Mouse (Mus musculus) heart, adult 2 months (tissue): ENCODE data around the gene Kbtbd3. TPM values are rescaled to one million over a fixed set of nuclear protein-coding genes. Genes with fewer than 3 reads are reported as not detected.

Experiments
- DNase-seq, 2 experiments: peaks; one replicate each; pipeline ENCODE4 v3.0.0; 2021
- H3K27ac ChIP-seq: fragments of 200-600 bp; 2 replicates; pipeline ENCODE4 v1.8.1; 2022
- H3K27me3 ChIP-seq: fragments of 200-500 bp; 2 replicates; pipeline ENCODE4 v1.6.1; 2012; ENCODE audit warnings: mild to moderate bottlenecking, low read length, inconsistent platforms, mixed read lengths; ENCODE audit not compliant: control insufficient read depth, insufficient read depth
- H3K36me3 ChIP-seq: fragments of 200-500 bp; 2 replicates; pipeline ENCODE4 v1.6.1; 2012; ENCODE audit warnings: low read length, inconsistent platforms; ENCODE audit not compliant: control insufficient read depth, insufficient read depth
- H3K4me1 ChIP-seq: fragments of 200-500 bp; 2 replicates; pipeline ENCODE4 v1.6.1; 2011; ENCODE audit warnings: low read length; ENCODE audit not compliant: control insufficient read depth, insufficient read depth
- H3K4me3 ChIP-seq: fragments of 200-600 bp; 2 replicates; pipeline ENCODE4 v1.8.1; 2022
- H3K79me2 ChIP-seq: fragments of 200-500 bp; replicated peaks from 2 replicates; pipeline ENCODE4 v1.6.1; 2012; ENCODE audit warnings: mild to moderate bottlenecking, inconsistent platforms, low read length, moderate library complexity, mixed read lengths; ENCODE audit not compliant: control insufficient read depth, insufficient read depth
- H3K9ac ChIP-seq: fragments of 200-500 bp; 2 replicates; pipeline ENCODE4 v1.6.1; 2012; ENCODE audit warnings: low read depth, mild to moderate bottlenecking, control low read depth, inconsistent platforms, low read length, mixed read lengths
- CTCF ChIP-seq: fragments of 200-600 bp; IDR thresholded peaks from 2 replicates; pipeline ENCODE4 v1.8.1; 2022; ENCODE audit warnings: antibody characterized with exemption, mild to moderate bottlenecking, moderate library complexity
- EP300 ChIP-seq: fragments of 200-500 bp; IDR thresholded peaks from 2 replicates; pipeline ENCODE4 v1.6.1; 2011; ENCODE audit warnings: low read depth, low read length, control low read depth; ENCODE audit not compliant: insufficient read depth
- POLR2A ChIP-seq: fragments of 200-500 bp; IDR thresholded peaks from 2 replicates; pipeline ENCODE4 v1.6.1; 2011; ENCODE audit warnings: mild to moderate bottlenecking, low read depth, low read length, control low read depth; ENCODE audit not compliant: insufficient read depth
- WGBS: fragments of 180-500 bp; shearing (Covaris S2); methylation state at CpG from one replicate; pipeline ENCODE4 v1.1.7; 2018; 5-methylcytosine and 5-hydroxymethylcytosine counted together
- intact Hi-C: fragments of 180-260 bp; cut with DNase I; formaldehyde crosslinking; loops from one replicate; pipeline ENCODE4 v1.15.1; 2025
- long read RNA-seq: library from polyadenylated mRNA; stranded (forward); transcript quantifications from one replicate; pipeline ENCODE4 v2.0.0, GENCODE M21; 2021
- polyA plus RNA-seq: library from polyadenylated mRNA; depleted of rRNA; stranded (reverse); fragments of >200 nt; gene quantifications from 2 replicates; pipeline ENCODE4 v1.2.3, GENCODE M21; 2012; rRNA removed
- total RNA-seq, 2 experiments: library from RNA; stranded (reverse); gene quantifications; 2 replicates each; pipeline ENCODE4 v1.2.3; 2021

Gene Kbtbd3
- total RNA-seq = 1 to 10 TPM; 8.7 to 8.9 TPM
- 1.9 and 3.7 TPM in 2 replicates for polyA plus RNA-seq
- long read RNA-seq, transcript Kbtbd3-201 (3 exons, 2,231 nt) = minor isoform, 7 of 18 reads
- long read RNA-seq, transcript Kbtbd3-202 (4 exons, 2,313 nt) = major isoform, 10 of 18 reads
- long read RNA-seq, partial matches to known transcripts = 1 of 18 reads
- long read RNA-seq, other reads (novel, unspliced or antisense) = 0 of 18 reads

- TF ChIP-seq CTCF (no peak), EP300 (0 out of 2 replicates have a peak, but pooled peaks have one; percentile 10), POLR2A (peak; percentile 96)
- peak within 1 kb of the TSS; percentile 92 for H3K27ac ChIP-seq
- H3K9ac ChIP-seq = peak within 1 kb of the TSS; percentile 89
- intact Hi-C loops = loop anchor here (1.0 to 5.0 kb wide), 2 partner anchors 67 to 907 kb away; partner anchors contain the start of genes Cwf19l2 and Msantd4
- H3K79me2 ChIP-seq = no peaks in the 10 kb centered on the region; the same call in 1 of the 2 replicates
- peak; percentile 98 to 99 for DNase-seq
- H3K4me3 ChIP-seq = peak within 1 kb of the TSS; percentile 74
- H3K36me3 ChIP-seq = peaks cover 5% of the 10 kb centered on the region
- peaks cover 3% of the 10 kb centered on the region for H3K4me1 ChIP-seq
- WGBS = under 1% methylated on average over 53 of the region's 53 CpGs
- H3K27me3 ChIP-seq = no peaks in the 10 kb centered on the region
These were observed at the start of gene Kbtbd3, which contains the start of gene Aasdhppt for GRCm38 (mm10) chr9:4309351-4310085. Gene Kbtbd3 (plus strand): TSS chr9:4309833. Gene Aasdhppt (minus strand): TSS chr9:4309471.

- DNase-seq = no peak
- no peaks in the 10 kb centered on the region for H3K79me2 ChIP-seq
- H3K27me3 ChIP-seq = no peaks in the 10 kb centered on the region
- no peak for TF ChIP-seq CTCF
- no peak for TF ChIP-seq POLR2A
- no peak for TF ChIP-seq EP300
- no peaks in the 10 kb centered on the region for H3K4me1 ChIP-seq
- no peak overlapping the region for H3K4me3 ChIP-seq
- intact Hi-C loops = no loop called here
- H3K27ac ChIP-seq = no peak overlapping the region
- H3K36me3 ChIP-seq = no peaks in the 10 kb centered on the region
- H3K9ac ChIP-seq = no peak overlapping the region
- WGBS = 41% methylated on average over 65 of the region's 65 CpGs
These were observed 49.5 kb upstream of the Kbtbd3 start for GRCm38 (mm10) chr9:4259841-4260745.

DNA sequence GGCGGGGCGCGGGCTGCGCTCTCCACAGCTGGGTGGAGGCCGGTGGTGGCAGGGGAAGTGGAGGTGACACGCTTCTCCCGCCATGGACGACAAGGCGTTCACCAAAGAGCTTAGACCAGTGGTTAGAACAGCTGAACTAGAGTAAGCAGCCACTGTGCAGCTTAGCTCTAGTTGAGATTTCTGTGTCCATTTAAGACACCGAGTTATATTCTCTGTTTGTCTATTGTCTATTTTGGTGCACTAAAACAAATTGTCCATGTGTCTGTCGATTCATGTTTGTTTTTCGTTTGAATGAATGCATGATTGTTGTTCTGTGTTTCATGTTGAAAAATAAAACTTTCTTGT, 48.9 kb upstream of the Kbtbd3 start:
- DNase-seq = no peak
- Histone ChIP-seq H3K36me3 (no peaks in the 10 kb centered on the region), H3K27ac (no peak overlapping the region), H3K27me3 (no peaks in the 10 kb centered on the region), H3K79me2 (no peaks in the 10 kb centered on the region), H3K4me3 (no peak overlapping the region), H3K4me1 (no peaks in the 10 kb centered on the region), H3K9ac (no peak overlapping the region)
- WGBS = 57% methylated on average over 12 of the region's 12 CpGs
- intact Hi-C loops = no loop called here
- TF ChIP-seq CTCF (no peak), EP300 (no peak), POLR2A (no peak)

DNA sequence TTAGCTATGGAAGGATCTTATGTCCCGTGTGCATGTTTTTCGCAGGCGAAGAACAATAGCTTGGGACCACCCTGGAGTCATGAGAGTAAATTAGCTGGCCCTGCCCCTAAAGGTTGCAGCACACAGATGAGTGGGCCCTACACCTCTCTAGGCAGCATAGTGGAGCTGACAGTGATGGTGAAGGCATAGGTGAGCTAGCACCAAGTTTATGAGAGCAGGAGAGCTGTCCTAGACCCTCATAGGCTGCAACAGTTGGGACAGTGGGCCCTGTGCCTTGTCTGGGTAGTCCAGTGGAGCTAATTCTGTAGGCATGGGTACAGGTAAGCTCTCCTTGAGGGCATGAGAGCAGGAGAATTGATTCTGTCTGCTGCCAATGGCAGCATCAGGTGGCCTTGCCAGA, 42.8 kb upstream of the Kbtbd3 start:
- WGBS = 87% methylated on average over 3 of the region's 3 CpGs
- no peaks in the 10 kb centered on the region for H3K79me2 ChIP-seq
- TF ChIP-seq EP300 (no peak), CTCF (no peak), POLR2A (no peak)
- no peak overlapping the region for H3K9ac ChIP-seq
- H3K4me3 ChIP-seq = no peak overlapping the region
- no peaks in the 10 kb centered on the region for H3K4me1 ChIP-seq
- no peaks in the 10 kb centered on the region for H3K27me3 ChIP-seq
- DNase-seq = no peak
- no peaks in the 10 kb centered on the region for H3K36me3 ChIP-seq
- H3K27ac ChIP-seq = no peak overlapping the region
- intact Hi-C loops = no loop called here

DNA sequence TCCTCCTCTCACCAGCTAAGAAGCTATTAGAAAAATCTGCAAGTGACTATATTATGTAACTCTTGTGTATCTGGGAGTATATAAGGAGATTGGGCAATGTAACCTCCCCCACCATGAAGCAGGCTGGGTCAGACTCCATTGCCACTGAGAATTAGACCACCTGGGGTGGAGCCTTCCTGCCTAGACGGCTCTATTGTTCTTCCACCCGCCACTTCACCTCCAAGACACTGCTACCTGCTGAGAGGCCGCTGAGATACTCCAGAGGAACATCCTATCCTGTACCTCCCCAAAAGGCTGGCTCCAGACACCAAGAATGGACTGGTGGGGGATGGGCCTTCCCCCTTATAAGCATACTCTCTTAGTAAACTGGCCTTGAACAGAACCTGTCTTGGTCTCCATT, 25.8 kb upstream of the Kbtbd3 start:
- TF ChIP-seq POLR2A = no peak
- TF ChIP-seq CTCF = no peak
- TF ChIP-seq EP300 = no peak
- DNase-seq = no peak
- intact Hi-C loops = no loop called here
- no peaks in the 10 kb centered on the region for H3K79me2 ChIP-seq
- no peaks in the 10 kb centered on the region for H3K27me3 ChIP-seq
- 36% methylated on average over 3 of the region's 3 CpGs for WGBS
- H3K4me1 ChIP-seq = no peaks in the 10 kb centered on the region
- no peaks in the 10 kb centered on the region for H3K36me3 ChIP-seq
- H3K4me3 ChIP-seq = no peak overlapping the region
- H3K27ac ChIP-seq = no peak overlapping the region
- H3K9ac ChIP-seq = no peak overlapping the region
